ENCODE assay signal across 8 mouse cellular contexts in genomic region chr7:28795832-28796231, GRCm38 (mm10). TPM values are rescaled to one million over a fixed set of nuclear protein-coding genes. Genes with fewer than 3 reads are reported as not detected.
DNase-seq lines count a peak whose midpoint lies in the region; ATAC-seq and TF ChIP-seq lines count a peak whose summit lies in the region.

No protein-coding gene starts in this region.

- H3K9ac ChIP-seq in forebrain, embryonic 15.5 days (replicated peaks) = no peak overlapping the region
- peak overlapping the region; percentile 76 for H3K9ac ChIP-seq in liver, embryonic 12.5 days
- H3K9ac ChIP-seq in stomach, embryonic 15.5 days = no peak overlapping the region

- DNase-seq in forebrain, embryonic 10.5 days (ENCODE audit: extremely low spot score, low spot score) = no peak
- no peak for DNase-seq in thymus, adult 2 months
- no peak for DNase-seq in thymus, postnatal 25 days
- no peak for DNase-seq in cerebellum, adult 8-10 months
- DNase-seq in adrenal gland, adult 2 months = no peak

- no peaks in the 10 kb centered on the region for H3K9me3 ChIP-seq in forebrain, embryonic 10.5 days
- no peaks in the 10 kb centered on the region for H3K9me3 ChIP-seq in forebrain, embryonic 15.5 days
- H3K9me3 ChIP-seq in liver, embryonic 12.5 days (replicated peaks) = no peaks in the 10 kb centered on the region
- H3K9me3 ChIP-seq in stomach, embryonic 15.5 days = no peaks in the 10 kb centered on the region

- H3K36me3 ChIP-seq in forebrain, embryonic 10.5 days (replicated peaks) = no peaks in the 10 kb centered on the region
- H3K36me3 ChIP-seq in forebrain, embryonic 15.5 days = no peaks in the 10 kb centered on the region
- H3K36me3 ChIP-seq in thymus, adult 2 months (ENCODE audit: control insufficient read depth, insufficient read depth, low read length) = peaks cover 9% of the 10 kb centered on the region
- H3K36me3 ChIP-seq in liver, embryonic 12.5 days = peaks cover 15% of the 10 kb centered on the region; the same call in 1 of the 2 replicates
- no peaks in the 10 kb centered on the region for H3K36me3 ChIP-seq in stomach, embryonic 15.5 days

- peak overlapping the region; percentile 41; the same call in 1 of the 2 replicates for H3K4me3 ChIP-seq in forebrain, embryonic 10.5 days
- H3K4me3 ChIP-seq in forebrain, embryonic 15.5 days = no peak overlapping the region
- H3K4me3 ChIP-seq in thymus, adult 2 months (ENCODE audit: control insufficient read depth, insufficient read depth, low read length) = peak overlapping the region; percentile 18
- H3K4me3 ChIP-seq in liver, embryonic 12.5 days = peak overlapping the region; percentile 62
- 0 out of 2 replicates have a peak overlapping the region, but pooled peaks have one; percentile 18 for H3K4me3 ChIP-seq in stomach, embryonic 15.5 days (replicated peaks)

- H3K4me1 ChIP-seq in forebrain, embryonic 10.5 days = peaks cover 20% of the 10 kb centered on the region
- H3K4me1 ChIP-seq in forebrain, embryonic 15.5 days = peaks cover 8% of the 10 kb centered on the region
- peaks cover 49% of the 10 kb centered on the region for H3K4me1 ChIP-seq in thymus, adult 2 months (replicated peaks; ENCODE audit: control insufficient read depth, insufficient read depth, low read length)
- peaks cover 35% of the 10 kb centered on the region for H3K4me1 ChIP-seq in liver, embryonic 12.5 days
- peaks cover 7% of the 10 kb centered on the region for H3K4me1 ChIP-seq in stomach, embryonic 15.5 days

- no peaks in the 10 kb centered on the region for H3K27me3 ChIP-seq in forebrain, embryonic 10.5 days (ENCODE audit: poor library complexity, severe bottlenecking)
- H3K27me3 ChIP-seq in forebrain, embryonic 15.5 days = no peaks in the 10 kb centered on the region
- H3K27me3 ChIP-seq in thymus, adult 2 months (ENCODE audit: control insufficient read depth, insufficient read depth, low read length) = no peaks in the 10 kb centered on the region
- H3K27me3 ChIP-seq in liver, embryonic 12.5 days (replicated peaks) = no peaks in the 10 kb centered on the region; the same call in 1 of the 2 replicates
- no peaks in the 10 kb centered on the region for H3K27me3 ChIP-seq in stomach, embryonic 15.5 days (replicated peaks)

- TF ChIP-seq POLR2A in thymus, adult 2 months (IDR thresholded peaks at IDR 0.05; ENCODE audit: control insufficient read depth, extremely low read depth, insufficient read depth, low read length, poor library complexity) = no peak

- WGBS in forebrain, embryonic 10.5 days = 79% methylated on average over 15 of the region's 15 CpGs
- 80% methylated on average over 15 of the region's 15 CpGs for WGBS in forebrain, embryonic 15.5 days
- WGBS in thymus, adult 2 months = 50% methylated on average over 15 of the region's 15 CpGs
- WGBS in liver, embryonic 12.5 days (ENCODE audit: insufficient replicate concordance) = 19% methylated on average over 15 of the region's 15 CpGs
- WGBS in stomach, embryonic 15.5 days = 77% methylated on average over 15 of the region's 15 CpGs

- H3K4me2 ChIP-seq in forebrain, embryonic 15.5 days (replicated peaks) = no peak overlapping the region
- peak overlapping the region; percentile 87 for H3K4me2 ChIP-seq in liver, embryonic 12.5 days
- H3K4me2 ChIP-seq in stomach, embryonic 15.5 days = peak overlapping the region; percentile 52

- H3K27ac ChIP-seq in forebrain, embryonic 10.5 days = peak overlapping the region; percentile 82
- no peak overlapping the region for H3K27ac ChIP-seq in forebrain, embryonic 15.5 days (replicated peaks)
- peak overlapping the region; percentile 52 for H3K27ac ChIP-seq in thymus, adult 2 months (ENCODE audit: control insufficient read depth, insufficient read depth, low read length)
- H3K27ac ChIP-seq in liver, embryonic 12.5 days = peak overlapping the region; percentile 72
- H3K27ac ChIP-seq in stomach, embryonic 15.5 days = peak overlapping the region; percentile 63

- no peak for TF ChIP-seq CTCF in thymus, adult 2 months (IDR thresholded peaks at IDR 0.05; ENCODE audit: borderline replicate concordance, control insufficient read depth, extremely low read depth, insufficient read depth, low read length, poor library complexity)

- no peak for ATAC-seq in forebrain, embryonic 15.5 days (replicated peaks)
- no peak for ATAC-seq in liver, embryonic 12.5 days
- no peak for ATAC-seq in stomach, embryonic 15.5 days (ENCODE audit: insufficient read depth, low FRiP score, low read depth)

RNA-seq across cellular contexts. Expression of gene Rinl, which starts 7.1 kb away (rescaled TPM):
- 3.4 and 3.8 TPM in 2 replicates for polyA plus RNA-seq in forebrain, embryonic 10.5 days (2016; fragmentation: Nextera tagmentation; extraction: Ambion mirVana)
- 1.8 and 2.5 TPM in 2 replicates for polyA plus RNA-seq in forebrain, embryonic 15.5 days (2015; fragmentation: Nextera tagmentation; extraction: Ambion mirVana)
- 91.9 and 93.7 TPM in 2 replicates for polyA plus RNA-seq in thymus, adult 2 months (2012; rRNA removed)
- polyA plus RNA-seq in liver, embryonic 12.5 days (2016; fragmentation: Nextera tagmentation; extraction: Ambion mirVana) = 14.5 and 16.1 TPM in 2 replicates
- 6.2 and 6.6 TPM in 2 replicates for polyA plus RNA-seq in stomach, embryonic 15.5 days (2015; fragmentation: Nextera tagmentation; extraction: Ambion mirVana)
- total RNA-seq in adrenal gland, adult 2 months (2021) = 1 to 10 TPM; 2.9 to 3.7 TPM
- 3.0 and 4.1 TPM in 2 replicates for polyA plus RNA-seq in adrenal gland, adult 2 months (2012; rRNA removed)

RNA-seq across cellular contexts. Expression of gene Hnrnpl, which starts 12.5 kb away (rescaled TPM):
- 325 and 336 TPM in 2 replicates for polyA plus RNA-seq in forebrain, embryonic 10.5 days (2016; fragmentation: Nextera tagmentation; extraction: Ambion mirVana)
- polyA plus RNA-seq in forebrain, embryonic 15.5 days (2015; fragmentation: Nextera tagmentation; extraction: Ambion mirVana) = 231 and 243 TPM in 2 replicates
- polyA plus RNA-seq in thymus, adult 2 months (2012; rRNA removed) = 562 and 568 TPM in 2 replicates
- 186 and 188 TPM in 2 replicates for polyA plus RNA-seq in liver, embryonic 12.5 days (2016; fragmentation: Nextera tagmentation; extraction: Ambion mirVana)
- polyA plus RNA-seq in stomach, embryonic 15.5 days (2015; fragmentation: Nextera tagmentation; extraction: Ambion mirVana) = 239 and 240 TPM in 2 replicates
- 100 to 1,000 TPM; 382 to 408 TPM for total RNA-seq in adrenal gland, adult 2 months (2021)
- 119 and 120 TPM in 2 replicates for polyA plus RNA-seq in adrenal gland, adult 2 months (2012; rRNA removed)

RNA-seq across cellular contexts. Expression of gene Nfkbib, which starts 28.5 kb away (rescaled TPM):
- 56.6 and 57.6 TPM in 2 replicates for polyA plus RNA-seq in forebrain, embryonic 10.5 days (2016; fragmentation: Nextera tagmentation; extraction: Ambion mirVana)
- polyA plus RNA-seq in forebrain, embryonic 15.5 days (2015; fragmentation: Nextera tagmentation; extraction: Ambion mirVana) = 59.0 and 62.0 TPM in 2 replicates
- 75.5 and 78.8 TPM in 2 replicates for polyA plus RNA-seq in thymus, adult 2 months (2012; rRNA removed)
- polyA plus RNA-seq in liver, embryonic 12.5 days (2016; fragmentation: Nextera tagmentation; extraction: Ambion mirVana) = 41.6 and 43.1 TPM in 2 replicates
- polyA plus RNA-seq in stomach, embryonic 15.5 days (2015; fragmentation: Nextera tagmentation; extraction: Ambion mirVana) = 38.7 and 40.1 TPM in 2 replicates
- 10 to 100 TPM; 38.0 to 62.9 TPM for total RNA-seq in adrenal gland, adult 2 months (2021)
- 97.6 and 122 TPM in 2 replicates for polyA plus RNA-seq in adrenal gland, adult 2 months (2012; rRNA removed)

RNA-seq across cellular contexts. Expression of gene Ech1, which starts 29.2 kb away (rescaled TPM):
- 68.5 and 72.0 TPM in 2 replicates for polyA plus RNA-seq in forebrain, embryonic 10.5 days (2016; fragmentation: Nextera tagmentation; extraction: Ambion mirVana)
- polyA plus RNA-seq in forebrain, embryonic 15.5 days (2015; fragmentation: Nextera tagmentation; extraction: Ambion mirVana) = 85.2 and 86.5 TPM in 2 replicates
- polyA plus RNA-seq in thymus, adult 2 months (2012; rRNA removed) = 287 and 359 TPM in 2 replicates
- polyA plus RNA-seq in liver, embryonic 12.5 days (2016; fragmentation: Nextera tagmentation; extraction: Ambion mirVana) = 72.3 and 73.6 TPM in 2 replicates
- 175 and 195 TPM in 2 replicates for polyA plus RNA-seq in stomach, embryonic 15.5 days (2015; fragmentation: Nextera tagmentation; extraction: Ambion mirVana)
- 100 to 1,000 TPM; 520 to 711 TPM for total RNA-seq in adrenal gland, adult 2 months (2021)
- polyA plus RNA-seq in adrenal gland, adult 2 months (2012; rRNA removed) = 486 and 560 TPM in 2 replicates

RNA-seq across cellular contexts. Expression of gene Sirt2, which starts 29.3 kb away (rescaled TPM):
- polyA plus RNA-seq in forebrain, embryonic 10.5 days (2016; fragmentation: Nextera tagmentation; extraction: Ambion mirVana) = 60.8 and 63.5 TPM in 2 replicates
- 105 and 109 TPM in 2 replicates for polyA plus RNA-seq in forebrain, embryonic 15.5 days (2015; fragmentation: Nextera tagmentation; extraction: Ambion mirVana)
- polyA plus RNA-seq in thymus, adult 2 months (2012; rRNA removed) = 101 and 104 TPM in 2 replicates
- polyA plus RNA-seq in liver, embryonic 12.5 days (2016; fragmentation: Nextera tagmentation; extraction: Ambion mirVana) = 28.5 and 29.0 TPM in 2 replicates
- 56.9 and 57.8 TPM in 2 replicates for polyA plus RNA-seq in stomach, embryonic 15.5 days (2015; fragmentation: Nextera tagmentation; extraction: Ambion mirVana)
- total RNA-seq in adrenal gland, adult 2 months (2021) = 10 to 100 TPM; 86.0 to 87.0 TPM
- 57.3 and 59.0 TPM in 2 replicates for polyA plus RNA-seq in adrenal gland, adult 2 months (2012; rRNA removed)
